Mouse (Mus musculus) 3134 (cell line): ENCODE data around the gene Nkrf.

Experiments
- DNase-seq: peaks from one replicate; pipeline ENCODE4 v3.0.0-alpha.2; 2011; ENCODE audit warnings: low spot score; ENCODE audit not compliant: insufficient read length; ENCODE audit errors: extremely low read depth

Gene Nkrf

DNA sequence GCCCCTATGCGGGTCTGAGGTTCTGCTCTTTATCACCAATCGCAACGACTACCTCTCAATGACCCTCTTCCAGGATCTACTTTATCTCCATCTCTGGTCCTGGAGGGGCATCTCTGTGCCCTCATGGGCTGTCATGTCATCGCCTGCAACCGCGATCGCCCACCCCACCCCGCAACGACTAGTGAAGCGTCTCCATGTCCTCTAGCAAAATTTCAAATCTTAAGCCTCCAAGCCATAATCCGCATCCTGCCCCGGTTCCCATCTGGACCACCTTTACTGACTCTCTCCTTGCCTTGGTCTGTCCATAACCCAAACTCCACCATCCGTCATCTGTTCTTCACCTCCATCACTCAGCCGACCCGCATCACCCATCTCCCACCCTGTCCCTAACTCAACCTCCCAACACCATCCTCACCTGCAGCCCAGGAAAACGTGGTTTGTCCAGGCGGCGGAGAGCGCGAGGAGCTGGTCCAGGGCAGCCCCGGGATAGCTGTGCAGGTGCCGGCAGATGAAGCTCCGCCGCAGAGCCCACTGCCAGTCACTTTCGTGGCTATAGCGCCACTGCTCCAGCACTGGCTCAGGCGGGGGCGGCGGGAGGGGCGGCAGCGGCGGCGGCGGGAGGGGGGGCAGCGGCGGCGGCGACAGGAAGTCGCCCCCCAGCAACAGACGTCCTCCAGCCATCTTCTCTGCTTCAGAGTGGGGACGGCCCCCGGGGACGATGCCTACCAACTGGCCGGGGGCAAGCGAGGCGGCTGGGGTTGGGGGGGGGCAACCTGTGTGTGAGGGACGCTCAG, at the start of gene Nkrf:
TSS of gene Nkrf (minus strand) at position 579 of the 794 bp plus-strand sequence.
- DNase-seq, result peak; percentile 28

GRCm38 (mm10) chrX:36941106-36941505, 38.4 kb upstream of the Nkrf start:
- no peak for DNase-seq

GRCm38 (mm10) chrX:36939806-36940413, 37.2 kb upstream of the Nkrf start:
- DNase-seq, result peak; percentile 33

GRCm38 (mm10) chrX:36935326-36935966, 32.7 kb upstream of the Nkrf start:
- DNase-seq, result no peak

- no peak for DNase-seq
Observed at GRCm38 (mm10) chrX:36930574-36930973, 27.9 kb upstream of the Nkrf start.

DNA sequence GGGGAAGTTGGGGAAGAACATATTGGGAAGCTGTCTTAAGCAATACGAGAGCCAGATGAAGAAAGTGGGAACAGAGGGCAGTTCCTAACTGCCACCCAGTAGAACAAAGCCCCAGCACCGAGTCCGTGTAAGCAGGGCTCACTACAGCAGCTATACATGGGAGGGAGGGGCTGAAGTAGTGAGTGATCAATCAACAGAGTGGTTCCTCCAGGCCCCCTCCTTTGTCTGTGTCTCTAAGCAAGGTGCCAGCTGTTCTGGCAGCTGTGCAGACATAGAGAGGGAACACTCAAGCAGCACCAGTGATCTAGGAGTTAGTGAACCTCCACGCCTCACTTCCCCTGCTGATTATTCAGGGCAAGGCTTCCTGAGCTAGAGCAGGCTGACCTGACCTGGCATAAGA, 27.0 kb upstream of the Nkrf start:
- no peak for DNase-seq

DNA sequence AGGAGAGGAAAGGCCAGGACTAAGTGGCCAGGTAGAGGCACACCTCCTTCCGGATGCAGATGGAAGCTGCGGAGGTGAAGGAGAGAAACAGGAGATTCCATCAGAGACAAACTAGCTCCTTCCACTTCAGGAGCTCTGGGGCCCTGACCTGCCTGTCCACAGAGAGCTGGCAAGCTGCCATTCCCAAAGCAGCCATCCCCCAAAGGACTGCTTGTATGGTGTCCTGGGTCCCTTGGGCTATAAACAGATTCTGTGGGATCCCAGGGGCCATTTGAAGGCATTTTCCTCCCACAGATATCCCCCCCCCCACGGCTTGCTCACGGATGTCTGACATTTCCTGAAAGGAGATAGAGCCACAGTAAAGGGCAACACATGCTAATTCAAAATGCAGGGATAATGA, 26.1 kb upstream of the Nkrf start:
- DNase-seq, result no peak

- DNase-seq, result no peak
Observed at GRCm38 (mm10) chrX:36921346-36921745, 18.6 kb upstream of the Nkrf start.

- DNase-seq, result no peak
Observed at GRCm38 (mm10) chrX:36917749-36918148, 15.1 kb upstream of the Nkrf start.

GRCm38 (mm10) chrX:36911343-36911742, 8.6 kb upstream of the Nkrf start:
- DNase-seq, result no peak

GRCm38 (mm10) chrX:36906539-36906938, 3.8 kb upstream of the Nkrf start:
- DNase-seq, result no peak

DNA sequence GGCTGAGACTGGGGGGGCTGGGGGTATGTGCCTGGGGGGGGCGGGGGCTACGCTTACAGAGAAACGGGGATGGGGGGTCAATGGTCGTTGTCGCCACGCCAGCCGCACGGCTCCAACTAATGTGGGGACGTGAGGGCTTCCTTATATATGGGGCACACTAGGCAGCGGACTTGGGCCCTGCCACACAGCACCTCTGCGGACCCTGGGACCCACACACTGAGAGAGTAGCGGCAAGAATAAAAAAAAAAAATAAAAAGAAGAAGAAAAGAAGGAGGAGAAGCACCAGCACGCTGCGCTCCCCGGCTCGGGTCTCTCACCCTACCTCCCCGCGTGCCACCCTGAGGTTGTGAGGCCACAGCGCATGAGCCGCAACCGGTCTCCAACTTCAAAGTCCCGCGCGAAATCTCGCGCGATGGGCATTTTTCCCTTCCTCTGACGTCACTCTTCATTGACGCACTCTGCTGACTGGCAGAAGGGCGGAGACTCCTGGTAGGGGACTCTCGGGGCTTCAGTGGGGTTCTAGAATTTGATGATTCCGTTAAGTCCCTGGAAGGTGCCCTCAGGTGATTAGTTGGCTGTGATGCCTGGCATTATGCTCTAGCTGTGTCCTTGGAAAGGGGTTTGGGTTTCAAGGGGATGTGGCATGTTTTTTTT, 543 bp upstream of the Nkrf start:
- DNase-seq, result peak; percentile 82

- no peak for DNase-seq
Observed at GRCm38 (mm10) chrX:36901655-36902054, 1.0 kb downstream of the Nkrf start.

DNA sequence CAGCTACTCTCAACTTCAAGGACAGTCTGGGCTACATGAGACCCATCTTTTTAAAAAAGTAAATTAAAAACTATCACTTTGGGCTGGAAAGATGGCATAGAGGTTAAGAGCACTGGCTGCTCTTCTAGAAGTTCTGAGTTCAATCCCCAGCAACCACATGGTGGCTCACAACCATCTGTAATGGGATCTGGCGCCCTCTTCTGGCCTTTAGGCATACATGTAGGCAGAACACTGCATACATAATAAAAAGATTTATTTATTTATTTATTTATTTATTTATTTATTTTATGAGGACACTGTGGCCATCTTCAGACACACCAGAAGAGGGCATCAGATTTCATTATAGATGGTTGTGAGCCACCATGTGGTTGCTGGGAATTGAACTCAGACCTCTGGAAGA, 3.8 kb downstream of the Nkrf start:
- DNase-seq, result peak; percentile 18

GRCm38 (mm10) chrX:36884719-36885118, 18.0 kb downstream of the Nkrf start:
- no peak for DNase-seq

GRCm38 (mm10) chrX:36874704-36875128, 28.0 kb downstream of the Nkrf start:
- no peak for DNase-seq

GRCm38 (mm10) chrX:36874178-36874696, 28.5 kb downstream of the Nkrf start:
- peak; percentile 89 for DNase-seq

GRCm38 (mm10) chrX:36873765-36874164, 28.9 kb downstream of the Nkrf start, which contains the start of the genes Ube2a and C330007P06Rik:
Ube2a (plus strand) TSS chrX:36873900.
C330007P06Rik (minus strand) TSS chrX:36874111.
- DNase-seq, result no peak

DNA sequence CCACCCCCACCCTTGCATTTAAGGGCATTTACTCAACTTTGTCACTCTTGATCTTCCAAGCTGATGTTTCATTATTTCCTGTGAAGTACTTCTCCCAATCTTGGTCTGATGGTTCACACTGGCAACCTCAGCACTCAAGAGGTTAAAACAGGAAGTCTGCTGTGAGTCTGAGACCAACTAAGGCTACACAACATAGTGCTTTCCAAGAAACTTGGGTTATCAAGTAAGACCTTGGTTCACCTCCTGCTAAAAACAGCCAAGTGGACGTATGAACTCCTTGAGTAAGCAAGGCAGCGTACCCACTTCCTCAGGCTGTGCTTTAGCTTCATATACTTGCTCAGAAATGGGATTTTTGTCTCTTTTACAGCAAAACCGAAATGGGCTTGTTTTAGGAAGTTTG, 32.3 kb downstream of the Nkrf start:
- no peak for DNase-seq

DNA sequence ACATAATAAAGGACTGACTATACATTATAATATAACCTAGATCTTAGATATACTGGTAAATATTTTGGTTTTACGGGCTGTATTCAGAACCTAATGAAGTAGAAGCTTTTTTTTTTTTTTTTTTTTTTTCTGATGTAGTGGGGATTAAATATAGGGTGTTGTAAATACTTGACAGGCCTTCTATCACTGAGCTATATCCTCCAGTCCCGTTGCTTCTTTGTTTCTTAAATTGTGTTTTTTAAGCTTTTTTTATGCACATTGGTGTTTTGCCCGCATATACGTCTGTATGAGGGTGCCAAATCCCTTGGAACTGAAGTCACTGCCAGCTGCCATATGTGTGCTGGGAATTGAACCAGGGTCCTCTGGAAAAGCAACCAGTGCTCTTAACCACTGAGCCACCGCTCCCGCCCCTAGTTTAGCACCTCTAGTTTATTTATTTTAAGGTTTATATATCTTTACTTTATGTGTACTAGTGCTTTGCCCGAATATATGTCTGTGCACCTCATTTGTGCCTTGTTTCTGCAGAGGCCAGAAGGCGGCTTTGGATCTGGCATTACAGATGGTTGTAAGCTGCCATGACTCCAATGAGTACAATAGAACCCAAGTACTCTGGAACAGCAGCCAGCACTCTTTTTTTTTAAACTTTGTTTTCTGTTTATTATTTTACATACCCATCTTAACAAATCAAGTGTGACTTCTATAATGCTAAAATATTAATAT, 37.9 kb downstream of the Nkrf start:
- no peak for DNase-seq
